Mouse (Mus musculus) liver, embryonic 16.5 days (tissue): ENCODE results near the gene Aspn. TPM values are rescaled to one million over a fixed set of nuclear protein-coding genes. Genes with fewer than 3 reads are reported as not detected.
"Not testable (repeated sequence)": the region's sequence is repeated elsewhere in the genome, so short reads cannot be mapped to it uniquely, and the experiment has no call there.

Experiments
- ATAC-seq: fragments of 200-750 bp; cut with Nextera tagmentation; 2 replicates; pipeline ENCODE4 v1.8.0; 2017; ENCODE audit warnings: low read depth, mild to moderate bottlenecking, moderate number of reproducible peaks, moderate library complexity
- H3K27ac ChIP-seq: fragments of 300-500 bp; sonication (generic); 2 replicates; pipeline ENCODE4 v1.5.1; 2014; ENCODE audit warnings: mild to moderate bottlenecking, low read length
- H3K27me3 ChIP-seq: fragments of 300-500 bp; sonication (generic); 2 replicates; pipeline ENCODE4 v1.6.1; 2014; ENCODE audit warnings: low read depth, low read length, mixed read lengths; ENCODE audit not compliant: control insufficient read depth, insufficient read depth
- H3K36me3 ChIP-seq: fragments of 300-500 bp; sonication (generic); 2 replicates; pipeline ENCODE4 v1.6.1; 2014; ENCODE audit warnings: mild to moderate bottlenecking; ENCODE audit not compliant: control insufficient read depth, insufficient read depth
- H3K4me1 ChIP-seq: fragments of 300-500 bp; sonication (generic); 2 replicates; pipeline ENCODE4 v1.6.1; 2014; ENCODE audit warnings: low read depth, low read length, mixed read lengths; ENCODE audit not compliant: control insufficient read depth
- H3K4me2 ChIP-seq: fragments of 300-500 bp; sonication (generic); 2 replicates; pipeline ENCODE4 v1.6.1; 2014; ENCODE audit warnings: low read depth, low read length, mixed read lengths
- H3K4me3 ChIP-seq: fragments of 300-500 bp; sonication (generic); 2 replicates; pipeline ENCODE4 v1.5.1; 2014; ENCODE audit warnings: low read depth, mild to moderate bottlenecking, low read length
- H3K9ac ChIP-seq: fragments of 300-500 bp; sonication (generic); 2 replicates; pipeline ENCODE4 v1.6.1; 2014; ENCODE audit warnings: low read depth, low read length
- H3K9me3 ChIP-seq: fragments of 300-500 bp; sonication (generic); replicated peaks from 2 replicates; pipeline ENCODE4 v1.6.1; 2016; ENCODE audit warnings: low read length; ENCODE audit not compliant: control insufficient read depth
- WGBS: fragments of 180-500 bp; shearing (Covaris S2); extraction: QIAGEN DNeasy Blood & Tissue Kit; methylation state at CpG from one replicate; pipeline ENCODE4 v1.1.7; 2014; ENCODE audit not compliant: insufficient replicate concordance; 5-methylcytosine and 5-hydroxymethylcytosine counted together
- polyA plus RNA-seq: library from polyadenylated mRNA; unstranded; fragments of >200 nt; fragmentation: Nextera tagmentation; extraction: Ambion mirVana; gene quantifications from 2 replicates; pipeline ENCODE4 v1.2.1, GENCODE M21; 2015

The Aspn gene
- polyA plus RNA-seq, 1 experiment from 2014 or later = 1.5 TPM

- no peak overlapping the region for H3K4me3 ChIP-seq
- ATAC-seq = no peak
- H3K27ac ChIP-seq = no peak overlapping the region
- H3K4me2 ChIP-seq = no peak overlapping the region
- H3K27me3 ChIP-seq = no peaks in the 10 kb centered on the region
- 55% methylated on average over 1 of the region's 1 CpGs for WGBS
- no peak overlapping the region for H3K9ac ChIP-seq
- no peaks in the 10 kb centered on the region for H3K36me3 ChIP-seq
- H3K9me3 ChIP-seq = no peaks in the 10 kb centered on the region
- H3K4me1 ChIP-seq = peaks cover 5% of the 10 kb centered on the region
Observed at GRCm38 (mm10) chr13:49564347-49564746, 20.1 kb downstream of the Aspn start.

- H3K9me3 ChIP-seq = no peaks in the 10 kb centered on the region
- peak; percentile 66 for ATAC-seq
- H3K9ac ChIP-seq = no peak overlapping the region
- no peak overlapping the region for H3K4me3 ChIP-seq
- no peaks in the 10 kb centered on the region for H3K27me3 ChIP-seq
- H3K36me3 ChIP-seq = no peaks in the 10 kb centered on the region
- no peak overlapping the region; the same call in 1 of the 2 replicates for H3K27ac ChIP-seq
- 48% methylated on average over 3 of the region's 3 CpGs for WGBS
- no peak overlapping the region for H3K4me2 ChIP-seq
- H3K4me1 ChIP-seq = peaks cover 12% of the 10 kb centered on the region
Observed at GRCm38 (mm10) chr13:49570371-49570770, 26.1 kb downstream of the Aspn start.

GRCm38 (mm10) chr13:49571418-49571817 lies 27.2 kb downstream of the Aspn start:
- Histone ChIP-seq H3K4me1 (peaks cover 12% of the 10 kb centered on the region), H3K27ac (peak overlapping the region; percentile 31), H3K27me3 (no peaks in the 10 kb centered on the region), H3K4me2 (0 out of 2 replicates have a peak overlapping the region, but pooled peaks have one; percentile 21), H3K36me3 (no peaks in the 10 kb centered on the region), H3K9ac (no peak overlapping the region), H3K4me3 (no peak overlapping the region), H3K9me3 (no peaks in the 10 kb centered on the region)
- peak; percentile 79 for ATAC-seq
- 22% methylated on average over 2 of the region's 2 CpGs for WGBS

GRCm38 (mm10) chr13:49581541-49582530 lies 37.6 kb downstream of the Aspn start, which contains the start of gene Omd:
TSS of gene Omd (plus strand) at chr13:49582462.
- Histone ChIP-seq H3K4me2 (no peak within 1 kb of the TSS), H3K4me3 (no peak within 1 kb of the TSS), H3K4me1 (no peaks in the 10 kb centered on the region), H3K27me3 (no peaks in the 10 kb centered on the region), H3K9me3 (no peaks in the 10 kb centered on the region), H3K27ac (no peak within 1 kb of the TSS), H3K9ac (no peak within 1 kb of the TSS), H3K36me3 (no peaks in the 10 kb centered on the region)
- 67% methylated on average over 8 of the region's 8 CpGs for WGBS
- ATAC-seq = no peak

GRCm38 (mm10) chr13:49583859-49584258 lies 39.6 kb downstream of the Aspn start:
- no peak overlapping the region for H3K9ac ChIP-seq
- H3K4me1 ChIP-seq = no peaks in the 10 kb centered on the region
- H3K27me3 ChIP-seq = no peaks in the 10 kb centered on the region
- no peaks in the 10 kb centered on the region for H3K36me3 ChIP-seq
- H3K27ac ChIP-seq = no peak overlapping the region
- no peak for ATAC-seq
- no peaks in the 10 kb centered on the region for H3K9me3 ChIP-seq
- no peak overlapping the region for H3K4me3 ChIP-seq
- H3K4me2 ChIP-seq = no peak overlapping the region

GRCm38 (mm10) chr13:49584307-49585005 lies 40.2 kb downstream of the Aspn start:
- no peak for ATAC-seq
- WGBS = 76% methylated on average over 8 of the region's 8 CpGs
- H3K27ac ChIP-seq = no peak overlapping the region

GRCm38 (mm10) chr13:49586062-49586461 lies 41.8 kb downstream of the Aspn start:
- Histone ChIP-seq H3K4me2 (no peak overlapping the region), H3K9ac (no peak overlapping the region), H3K27me3 (no peaks in the 10 kb centered on the region), H3K36me3 (no peaks in the 10 kb centered on the region), H3K9me3 (no peaks in the 10 kb centered on the region), H3K4me3 (no peak overlapping the region), H3K27ac (no peak overlapping the region), H3K4me1 (no peaks in the 10 kb centered on the region)
- WGBS = 84% methylated on average over 6 of the region's 6 CpGs
- ATAC-seq = no peak

More at GRCm38 (mm10) chr13:49584307-49585005, 40.2 kb downstream of the Aspn start:
- Histone ChIP-seq H3K36me3 (no peaks in the 10 kb centered on the region), H3K27me3 (no peaks in the 10 kb centered on the region), H3K4me1 (no peaks in the 10 kb centered on the region), H3K9ac (no peak overlapping the region), H3K4me2 (no peak overlapping the region), H3K4me3 (no peak overlapping the region), H3K9me3 (no peaks in the 10 kb centered on the region)

- not testable (repeated sequence) for H3K27ac ChIP-seq, H3K9me3 ChIP-seq, ATAC-seq, H3K4me3 ChIP-seq, H3K4me1 ChIP-seq, H3K9ac ChIP-seq, H3K4me2 ChIP-seq, H3K36me3 ChIP-seq, H3K27me3 ChIP-seq
- 91% methylated on average over 2 of the region's 2 CpGs for WGBS
Observed at GRCm38 (mm10) chr13:49602541-49602940, 58.3 kb downstream of the Aspn start.

GRCm38 (mm10) chr13:49603603-49604002 lies 59.4 kb downstream of the Aspn start:
- Histone ChIP-seq H3K9ac (no peak overlapping the region), H3K27ac (no peak overlapping the region), H3K9me3 (no peaks in the 10 kb centered on the region), H3K36me3 (no peaks in the 10 kb centered on the region; the same call in 1 of the 2 replicates), H3K4me3 (no peak overlapping the region), H3K27me3 (no peaks in the 10 kb centered on the region), H3K4me2 (no peak overlapping the region), H3K4me1 (no peaks in the 10 kb centered on the region)
- no peak for ATAC-seq
